In genomic region chr2:143093726-143094125, GRCm38 (mm10) we compare ENCODE assay signal across 10 mouse cellular contexts. TPM values are rescaled to one million over a fixed set of nuclear protein-coding genes. Genes with fewer than 3 reads are reported as not detected.
A peak's percentile ranks its signal among the peaks of the same experiment; 100 is the strongest.
DNase-seq lines count a peak whose midpoint lies in the region; ATAC-seq lines count a peak whose summit lies in the region.
"Had no signal": no experiment of that assay in that cellular context is flagged by ENCODE, and none has a peak within 500 bp of the region (broad histone marks: within the 10 kb centered on the region; RNA-seq: fewer than 3 reads in every experiment).

No protein-coding gene starts in this region.

- no peaks in the 10 kb centered on the region for H3K9me3 ChIP-seq in midbrain, embryonic 12.5 days
- H3K9me3 ChIP-seq in stomach, embryonic 16.5 days (replicated peaks; ENCODE audit: control insufficient read depth, low read length), result no peaks in the 10 kb centered on the region
- H3K9me3 ChIP-seq: G1E had no signal

- intact Hi-C loops in heart, postnatal 25 days (cut with DNase I), result loop anchor here (2.0 kb wide), 1 partner anchor 235 kb away; no protein-coding TSS in a partner anchor
- intact Hi-C loops in left cerebral cortex, postnatal 25 days (cut with DNase I), result loop anchor here (2.0 kb wide), 1 partner anchor 235 kb away; no protein-coding TSS in a partner anchor

- H3K4me2 ChIP-seq in midbrain, embryonic 12.5 days (replicated peaks), result no peak overlapping the region
- H3K4me2 ChIP-seq in stomach, embryonic 16.5 days (ENCODE audit: low read depth, low read length), result no peak overlapping the region

- no peaks in the 10 kb centered on the region for H3K4me1 ChIP-seq in midbrain, embryonic 12.5 days
- H3K4me1 ChIP-seq in stomach, embryonic 16.5 days (ENCODE audit: control insufficient read depth, insufficient read depth, low read length), result no peaks in the 10 kb centered on the region

- no peak overlapping the region for H3K9ac ChIP-seq in midbrain, embryonic 12.5 days (replicated peaks)
- H3K9ac ChIP-seq in stomach, embryonic 16.5 days (ENCODE audit: low read length), result no peak overlapping the region

- 31% methylated on average over 6 of the region's 6 CpGs for WGBS in midbrain, embryonic 12.5 days
- WGBS in stomach, embryonic 16.5 days, result 19% methylated on average over 6 of the region's 6 CpGs

- no peak overlapping the region for H3K27ac ChIP-seq in midbrain, embryonic 12.5 days (replicated peaks)
- no peak overlapping the region for H3K27ac ChIP-seq in stomach, embryonic 16.5 days (ENCODE audit: low read length)

- peak; percentile 46 to 63 for DNase-seq in heart, adult 18-20 months
- no peak for DNase-seq in heart, postnatal 25 days (ENCODE audit: low spot score)
- peak; percentile 25 for DNase-seq in gastrocnemius, postnatal 10 days
- DNase-seq in kidney, adult 18-20 months, result peak; percentile 35
- peak; percentile 82 to 93 for DNase-seq in left cerebral cortex, postnatal 25 days (ENCODE audit: low spot score in 2 of 2)

- no peaks in the 10 kb centered on the region; the same call in 1 of the 2 replicates for H3K27me3 ChIP-seq in midbrain, embryonic 12.5 days
- no peaks in the 10 kb centered on the region for H3K27me3 ChIP-seq in stomach, embryonic 16.5 days (ENCODE audit: control insufficient read depth, insufficient read depth, low read length)

- no peak overlapping the region for H3K4me3 ChIP-seq in midbrain, embryonic 12.5 days
- no peak overlapping the region for H3K4me3 ChIP-seq in stomach, embryonic 16.5 days (replicated peaks; ENCODE audit: low read length)

- H3K36me3 ChIP-seq in midbrain, embryonic 12.5 days, result no peaks in the 10 kb centered on the region
- H3K36me3 ChIP-seq in stomach, embryonic 16.5 days (ENCODE audit: control insufficient read depth, insufficient read depth, low read length), result no peaks in the 10 kb centered on the region
- H3K36me3 ChIP-seq: G1E had no signal

- peak; percentile 96 for ATAC-seq in common myeloid progenitor, adult 5-6 weeks (replicated peaks; ENCODE audit: low read depth, poor library complexity, severe bottlenecking)
- ATAC-seq in midbrain, embryonic 12.5 days (ENCODE audit: low FRiP score, low read depth), result peak; percentile 86
- 0 out of 2 replicates have a peak, but pooled peaks have one; percentile 65 for ATAC-seq in stomach, embryonic 16.5 days (ENCODE audit: insufficient read depth, low FRiP score)

RNA-seq across cellular contexts. Expression of gene Otor, which starts 15.5 kb away (rescaled TPM):
- total RNA-seq in heart, adult 18-20 months (2021), result not detected
- total RNA-seq in heart, postnatal 25 days (2021), result not detected
- not detected in 2 replicates for total RNA-seq in common myeloid progenitor, adult 5-6 weeks (2017)
- total RNA-seq in gastrocnemius, postnatal 10 days (2021), result not detected
- total RNA-seq in left cerebral cortex, postnatal 25 days (2021), result not detected
- 3.3 and 3.5 TPM in 2 replicates for polyA plus RNA-seq in midbrain, embryonic 12.5 days (2016; fragmentation: Nextera tagmentation; extraction: Ambion mirVana)
- 0.65 and 0.94 TPM in 2 replicates for polyA plus RNA-seq in stomach, embryonic 16.5 days (2015; fragmentation: Nextera tagmentation; extraction: Ambion mirVana)
- total RNA-seq: G1E; neutrophil, adult 5-6 weeks had no signal
- polyA plus RNA-seq: G1E had no signal

RNA-seq across cellular contexts. Expression of gene Snrpb2, which starts 30.9 kb away (rescaled TPM):
- 10 to 100 TPM; 17.4 to 19.3 TPM for total RNA-seq in heart, adult 18-20 months (2021)
- 10 to 100 TPM; 20.0 to 20.2 TPM for total RNA-seq in heart, postnatal 25 days (2021)
- 143 and 165 TPM in 2 replicates for total RNA-seq in common myeloid progenitor, adult 5-6 weeks (2017)
- 10 to 100 TPM; 27.1 to 29.3 TPM for total RNA-seq in gastrocnemius, postnatal 10 days (2021)
- total RNA-seq in left cerebral cortex, postnatal 25 days (2021), result 10 to 100 TPM; 34.2 to 35.0 TPM
- 101 and 102 TPM in 2 replicates for polyA plus RNA-seq in midbrain, embryonic 12.5 days (2016; fragmentation: Nextera tagmentation; extraction: Ambion mirVana)
- polyA plus RNA-seq in stomach, embryonic 16.5 days (2015; fragmentation: Nextera tagmentation; extraction: Ambion mirVana), result 49.4 and 63.0 TPM in 2 replicates
